Mouse (Mus musculus) Patski (cell line): Measurements from ENCODE around the gene Snx8. TPM values are rescaled to one million over a fixed set of nuclear protein-coding genes. Genes with fewer than 3 reads are reported as not detected.

Experiments
- ATAC-seq: fragments of 100-300 bp; one replicate; pipeline ENCODE4 v1.8.0; 2021
- CTCF ChIA-PET: fragments of 350-600 bp; sonication (Branson Sonifier 250); formaldehyde crosslinking; loops from one replicate; lab custom pipeline; 2022; ENCODE audit warnings: inconsistent platforms; lab: Charles Lee
- POLR2A ChIA-PET: fragments of 350-600 bp; sonication (Branson Sonifier 250); formaldehyde crosslinking; loops from one replicate; lab custom pipeline; 2022; ENCODE audit warnings: antibody characterized with exemption, inconsistent platforms; lab: Charles Lee
- DNase-seq: peaks from one replicate; pipeline ENCODE4 v3.0.0-alpha.2; 2011; ENCODE audit warnings: low read depth, low spot score
- H3K27me3 ChIP-seq: fragments of 371-371 bp; one replicate; pipeline ENCODE4 v1.5.1; 2021
- CTCF ChIP-seq: fragments of 100-300 bp; IDR thresholded peaks from one replicate; pipeline ENCODE4 v1.5.1; 2021
- in situ Hi-C: fragments of 300-500 bp; cut with MboI; formaldehyde crosslinking; loops from 3 replicates; pipeline ENCODE4 v1.11.1; 2018; ENCODE audit warnings: low pct_unique_long_range_greater_than_20kb, mixed read lengths
- polyA plus RNA-seq: library from polyadenylated mRNA; unstranded; gene quantifications from one replicate; pipeline ENCODE4 v1.2.3, GENCODE M21; 2021

Snx8 gene
- polyA plus RNA-seq, 1 experiment from 2014 or later: 26.3 TPM

GRCm38 (mm10) chr5:140352352-140352751, 36.7 kb downstream of the Snx8 start:
- CTCF ChIA-PET: interaction anchor here (1.9 kb wide), 1 partner anchor 16 kb away, joined by 6 read pairs; no protein-coding TSS in a partner anchor

GRCm38 (mm10) chr5:140350731-140351497, 38.1 kb downstream of the Snx8 start:
- ChIA-PET CTCF (no interaction called here), POLR2A (no interaction called here)
- no peak for TF ChIP-seq CTCF
- DNase-seq (no peak), ATAC-seq (no peak)
- H3K27me3 ChIP-seq: no peaks in the 10 kb centered on the region
- in situ Hi-C loops: no loop called here

More at GRCm38 (mm10) chr5:140352352-140352751, 36.7 kb downstream of the Snx8 start:
- in situ Hi-C loops: no loop called here
- ATAC-seq (no peak), DNase-seq (no peak)
- POLR2A ChIA-PET: no interaction called here
- no peaks in the 10 kb centered on the region for H3K27me3 ChIP-seq
- no peak for TF ChIP-seq CTCF

DNA sequence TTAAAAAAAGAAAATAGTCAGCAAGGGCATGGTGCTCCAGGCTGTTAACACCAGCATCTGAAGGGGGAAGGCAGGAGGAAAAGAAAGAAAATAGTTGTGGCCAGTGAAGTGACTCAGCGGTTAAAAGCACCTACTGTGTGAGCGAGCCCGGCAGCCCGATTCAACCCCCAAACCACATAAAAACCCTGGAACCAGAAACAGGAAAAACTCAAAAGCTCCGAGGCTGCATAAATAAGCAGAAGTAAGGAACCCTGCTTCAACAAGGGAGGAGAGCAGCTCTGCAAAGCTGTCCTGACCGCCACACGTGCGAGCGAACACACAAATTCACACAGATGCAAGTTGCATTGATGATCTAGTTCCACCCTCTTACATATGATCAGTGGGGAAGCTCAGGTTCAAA, 39.2 kb downstream of the Snx8 start:
- H3K27me3 ChIP-seq: no peaks in the 10 kb centered on the region
- ATAC-seq: no peak
- POLR2A ChIA-PET: no interaction called here
- no peak for TF ChIP-seq CTCF
- no peak for DNase-seq
- CTCF ChIA-PET: no interaction called here
- in situ Hi-C loops: no loop called here

- ChIA-PET CTCF (interaction anchor here (0.8 to 1.1 kb wide), 3 partner anchors 9 to 69 kb away, joined by 3 to 7 read pairs (median 4); no protein-coding TSS in a partner anchor), POLR2A (no interaction called here)
- ATAC-seq: peak; percentile 23
- in situ Hi-C loops: no loop called here
- no peak for TF ChIP-seq CTCF
- DNase-seq: peak; percentile 55
- no peaks in the 10 kb centered on the region for H3K27me3 ChIP-seq
Measured at GRCm38 (mm10) chr5:140346050-140346449, 43.0 kb downstream of the Snx8 start.

DNA sequence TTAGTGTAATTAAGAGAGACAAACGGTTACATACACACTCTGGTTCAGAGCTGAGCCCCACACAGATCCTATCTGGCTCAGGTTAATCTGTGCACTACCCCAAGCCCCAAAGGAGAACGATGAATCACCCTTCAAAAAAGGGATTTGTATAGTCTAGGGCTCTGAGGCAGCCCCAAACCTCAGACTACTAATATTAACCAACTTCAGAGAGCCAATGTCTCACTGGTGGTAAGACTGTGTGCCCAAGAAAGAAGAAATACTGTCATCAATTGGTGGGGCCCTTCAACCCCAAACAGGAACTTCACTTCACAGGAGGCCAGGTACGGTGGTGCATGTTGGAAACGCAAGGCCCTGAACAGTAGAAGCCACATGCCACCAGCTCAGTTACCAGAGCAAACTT, 43.8 kb downstream of the Snx8 start:
- POLR2A ChIA-PET: no interaction called here
- CTCF ChIA-PET: interaction anchor here (1.1 kb wide), 1 partner anchor 9 kb away, joined by 7 read pairs; no protein-coding TSS in a partner anchor
- no peak for ATAC-seq
- TF ChIP-seq CTCF: no peak
- peak; percentile 51 for DNase-seq
- H3K27me3 ChIP-seq: no peaks in the 10 kb centered on the region
- in situ Hi-C loops: no loop called here

GRCm38 (mm10) chr5:140342880-140343279, 46.2 kb downstream of the Snx8 start:
- no peaks in the 10 kb centered on the region for H3K27me3 ChIP-seq
- TF ChIP-seq CTCF: no peak
- ATAC-seq (no peak), DNase-seq (no peak)
- POLR2A ChIA-PET: interaction anchor here (1.1 to 1.4 kb wide), 2 partner anchors 14 to 48 kb away, joined by 3 to 7 read pairs; no protein-coding TSS in a partner anchor
- CTCF ChIA-PET: interaction anchor here (2.0 kb wide), 1 partner anchor 10 kb away, joined by 8 read pairs; no protein-coding TSS in a partner anchor
- in situ Hi-C loops: no loop called here

GRCm38 (mm10) chr5:140339836-140340235, 49.2 kb downstream of the Snx8 start:
- in situ Hi-C loops: loop anchor here (5.0 kb wide), 1 partner anchor 52 kb away; no protein-coding TSS in a partner anchor
- DNase-seq (no peak), ATAC-seq (no peak)
- ChIA-PET CTCF (interaction anchor here (1.2 to 5.4 kb wide), 2 partner anchors 10 to 56 kb away, joined by 3 to 28 read pairs; no protein-coding TSS in a partner anchor), POLR2A (no interaction called here)
- TF ChIP-seq CTCF: no peak
- H3K27me3 ChIP-seq: no peaks in the 10 kb centered on the region

DNA sequence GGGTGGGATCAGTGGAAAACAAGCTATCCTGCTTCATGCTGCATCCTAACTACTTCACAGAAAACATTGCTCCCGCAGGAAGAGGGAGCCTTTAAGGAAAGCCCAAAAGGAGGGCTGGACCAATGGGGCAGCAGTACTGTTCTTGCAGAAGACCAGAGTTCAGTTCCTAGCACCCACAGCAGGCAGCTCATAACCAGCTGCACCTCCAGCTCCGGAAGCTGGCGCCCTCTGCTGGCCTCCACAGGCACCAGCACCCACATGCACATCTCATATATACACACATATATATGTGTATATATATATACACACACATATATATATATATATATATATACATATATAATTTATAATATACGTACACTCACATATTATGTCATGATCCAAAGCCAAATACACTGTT, 50.3 kb downstream of the Snx8 start:
- DNase-seq (no peak), ATAC-seq (no peak)
- TF ChIP-seq CTCF: no peak
- ChIA-PET POLR2A (no interaction called here), CTCF (interaction anchor here (0.9 to 5.4 kb wide), 2 partner anchors 19 to 57 kb away, joined by 3 to 28 read pairs; no protein-coding TSS in a partner anchor)
- in situ Hi-C loops: loop anchor here (5.0 kb wide), 1 partner anchor 54 kb away; no protein-coding TSS in a partner anchor
- H3K27me3 ChIP-seq: no peaks in the 10 kb centered on the region

DNA sequence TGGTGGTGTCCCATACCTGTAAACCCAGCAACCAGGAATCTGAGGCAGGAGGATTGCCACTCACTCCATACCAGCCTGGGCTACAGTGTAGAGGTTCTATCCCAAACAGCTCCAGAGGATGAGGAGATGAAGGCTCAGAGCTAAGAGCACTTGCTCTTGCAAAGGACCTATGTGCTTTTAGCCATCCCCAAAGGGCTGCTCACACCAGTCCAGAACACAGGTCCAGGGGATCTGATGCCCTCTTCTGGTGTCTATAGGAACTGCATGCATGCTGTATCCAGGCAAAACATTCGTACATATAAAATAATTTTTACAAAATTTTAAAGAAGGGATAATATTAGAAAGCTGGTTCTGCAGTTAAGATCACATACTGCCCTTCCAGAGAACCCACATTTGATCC, 52.4 kb downstream of the Snx8 start:
- in situ Hi-C loops: loop anchor here (5.0 kb wide), 1 partner anchor 56 kb away; no protein-coding TSS in a partner anchor
- ChIA-PET CTCF (interaction anchor here (0.8 to 5.4 kb wide), 13 partner anchors 9 to 498 kb away, joined by 3 to 28 read pairs (median 5); partner anchors contain the start of genes Mad1l1, Nudt1 and Snx8), POLR2A (no interaction called here)
- DNase-seq: no peak
- peak; percentile 89 for TF ChIP-seq CTCF
- no peaks in the 10 kb centered on the region for H3K27me3 ChIP-seq
- no peak for ATAC-seq

DNA sequence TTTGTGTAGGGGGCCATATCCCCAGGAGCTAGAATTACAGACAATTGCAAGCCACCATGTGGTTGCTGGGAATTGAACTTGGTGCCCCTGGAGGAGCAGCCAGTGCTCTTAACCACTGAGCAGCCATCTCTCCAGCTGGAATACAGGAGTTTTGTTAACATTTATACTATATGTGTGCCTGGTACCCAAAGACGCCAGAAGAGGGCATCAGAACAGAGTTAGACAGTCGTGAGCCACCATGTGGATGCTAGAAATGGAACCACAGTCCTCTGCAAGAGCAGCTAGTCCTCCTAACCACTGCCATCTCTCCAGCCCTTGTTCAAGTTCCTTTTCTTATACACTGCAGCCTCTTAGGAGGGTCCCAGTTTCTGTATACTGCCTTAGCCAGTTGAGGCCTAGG, 55.4 kb downstream of the Snx8 start:
- ATAC-seq: no peak
- no peaks in the 10 kb centered on the region for H3K27me3 ChIP-seq
- POLR2A ChIA-PET: interaction anchor here (0.9 kb wide), 1 partner anchor 425 kb away, joined by 3 read pairs; no protein-coding TSS in a partner anchor
- DNase-seq: no peak
- TF ChIP-seq CTCF: peak; percentile 81
- CTCF ChIA-PET: interaction anchor here (0.9 to 3.7 kb wide), 7 partner anchors 9 to 81 kb away, joined by 3 to 20 read pairs (median 5); no protein-coding TSS in a partner anchor
- in situ Hi-C loops: no loop called here
